Mouse (Mus musculus) liver, postnatal 0 days (tissue): ENCODE data around the gene Rap1a.

Experiments
- CTCF ChIP-seq: sonication (generic); IDR thresholded peaks from 2 replicates; pipeline ENCODE4 v1.5.1; 2016; ENCODE audit warnings: antibody characterized with exemption, low read depth
- EP300 ChIP-seq: IDR thresholded peaks from 2 replicates; pipeline ENCODE4 v1.6.1; 2016; ENCODE audit warnings: antibody characterized with exemption, low read depth, mild to moderate bottlenecking

GRCm38 (mm10) chr3:105794309-105794708, 6.8 kb downstream of the Rap1a start:
- TF ChIP-seq CTCF (no peak), EP300 (no peak)
